Comparison of ENCODE assay signal across 15 mouse cellular contexts in the genomic region with DNA sequence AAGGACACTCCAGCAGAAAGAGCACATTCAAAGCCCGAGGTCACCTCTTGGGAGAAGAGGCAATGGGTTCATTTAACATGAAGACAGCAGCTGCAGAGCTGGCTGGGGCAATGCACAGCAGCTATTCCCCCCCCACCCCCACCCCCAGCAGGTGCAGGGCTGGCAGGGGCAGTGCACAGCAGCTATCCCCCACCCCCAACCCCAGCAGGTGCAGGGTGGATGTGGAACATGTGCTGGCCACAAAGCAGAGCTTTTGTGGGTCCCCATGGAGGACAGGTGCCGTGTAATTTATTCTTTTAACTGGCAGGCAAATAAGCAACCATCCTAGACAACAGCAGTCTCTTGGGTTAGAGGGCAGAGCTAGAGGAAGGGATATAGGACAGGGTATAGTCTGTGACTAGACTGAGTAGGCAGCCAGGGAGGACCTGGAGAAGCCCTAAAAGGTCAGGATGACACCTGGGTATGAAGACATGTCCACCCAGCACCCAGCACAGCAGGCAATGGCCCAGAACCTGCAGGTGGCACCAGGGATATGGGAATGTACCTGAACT. TPM values are rescaled to one million over a fixed set of nuclear protein-coding genes. Genes with fewer than 3 reads are reported as not detected.
DNase-seq lines count a peak whose midpoint lies in the region; ATAC-seq and TF ChIP-seq lines count a peak whose summit lies in the region.
"Had no signal": no experiment of that assay in that cellular context is flagged by ENCODE, and none has a peak within 500 bp of the region (broad histone marks: within the 10 kb centered on the region; RNA-seq: fewer than 3 reads in every experiment).

No protein-coding gene starts in this region.

- no peak overlapping the region for H3K4me2 ChIP-seq in limb, embryonic 13.5 days (replicated peaks)
- H3K4me2 ChIP-seq in forebrain, postnatal 0 days (ENCODE audit: low read depth) = no peak overlapping the region
- H3K4me2 ChIP-seq in midbrain, embryonic 15.5 days = no peak overlapping the region
- no peak overlapping the region for H3K4me2 ChIP-seq in intestine, embryonic 15.5 days (replicated peaks)
- H3K4me2 ChIP-seq: limb, embryonic 12.5 days; lung, embryonic 14.5 days had no signal

- no peaks in the 10 kb centered on the region for H3K9me3 ChIP-seq in limb, embryonic 13.5 days
- H3K9me3 ChIP-seq in limb, embryonic 10.5 days (replicated peaks) = no peaks in the 10 kb centered on the region
- H3K9me3 ChIP-seq in forebrain, postnatal 0 days (ENCODE audit: low read length) = no peaks in the 10 kb centered on the region
- H3K9me3 ChIP-seq in midbrain, embryonic 15.5 days = no peaks in the 10 kb centered on the region
- no peaks in the 10 kb centered on the region for H3K9me3 ChIP-seq in intestine, embryonic 15.5 days
- H3K9me3 ChIP-seq: limb, embryonic 12.5 days had no signal

- ATAC-seq in limb, embryonic 13.5 days (ENCODE audit: low FRiP score, low read depth) = peak; percentile 80; the same call in 1 of the 2 replicates
- ATAC-seq in forebrain, postnatal 0 days = peak; percentile 34
- ATAC-seq in midbrain, embryonic 15.5 days (replicated peaks) = peak; percentile 43; the same call in 1 of the 2 replicates
- no peak for ATAC-seq in intestine, embryonic 15.5 days
- ATAC-seq: Patski had no signal

- no peak for TF ChIP-seq CTCF in forebrain, postnatal 0 days (IDR thresholded peaks at IDR 0.05; ENCODE audit: low read depth)

- no peaks in the 10 kb centered on the region for H3K4me1 ChIP-seq in limb, embryonic 13.5 days
- no peaks in the 10 kb centered on the region for H3K4me1 ChIP-seq in limb, embryonic 10.5 days
- no peaks in the 10 kb centered on the region for H3K4me1 ChIP-seq in forebrain, postnatal 0 days (ENCODE audit: insufficient read depth)
- no peaks in the 10 kb centered on the region; the same call in 1 of the 2 replicates for H3K4me1 ChIP-seq in midbrain, embryonic 15.5 days
- 0 out of 2 replicates have a peak, but pooled peaks cover 3% of the 10 kb centered on the region for H3K4me1 ChIP-seq in intestine, embryonic 15.5 days (replicated peaks)
- H3K4me1 ChIP-seq: limb, embryonic 12.5 days had no signal

- no peak overlapping the region for H3K27ac ChIP-seq in limb, embryonic 13.5 days
- no peak overlapping the region for H3K27ac ChIP-seq in limb, embryonic 10.5 days
- H3K27ac ChIP-seq in forebrain, postnatal 0 days (ENCODE audit: low read depth, low read length) = no peak overlapping the region
- no peak overlapping the region for H3K27ac ChIP-seq in midbrain, embryonic 15.5 days
- H3K27ac ChIP-seq in intestine, embryonic 15.5 days = no peak overlapping the region
- H3K27ac ChIP-seq: kidney, postnatal 0 days; limb, embryonic 12.5 days had no signal

- no peak for DNase-seq in limb, embryonic 10.5 days (ENCODE audit: low spot score)
- no peak for DNase-seq in forebrain, postnatal 0 days
- peak; percentile 80 for DNase-seq in thymus, postnatal 25 days
- DNase-seq in lung, postnatal 25 days (ENCODE audit: low spot score) = no peak
- no peak for DNase-seq in kidney, adult 18-20 months
- DNase-seq: adrenal gland, adult 2 months; heart, adult 18-20 months; heart, postnatal 36 days; lung, embryonic 14.5 days had no signal

- H3K27me3 ChIP-seq in limb, embryonic 13.5 days = no peaks in the 10 kb centered on the region
- H3K27me3 ChIP-seq in limb, embryonic 10.5 days (ENCODE audit: low read depth, poor library complexity, severe bottlenecking) = no peaks in the 10 kb centered on the region
- no peaks in the 10 kb centered on the region for H3K27me3 ChIP-seq in forebrain, postnatal 0 days (ENCODE audit: insufficient read depth, low read length)
- H3K27me3 ChIP-seq in midbrain, embryonic 15.5 days (replicated peaks) = no peaks in the 10 kb centered on the region
- no peaks in the 10 kb centered on the region for H3K27me3 ChIP-seq in intestine, embryonic 15.5 days (replicated peaks)
- H3K27me3 ChIP-seq: limb, embryonic 12.5 days; Patski had no signal

- peaks cover 98% of the 10 kb centered on the region for H3K36me3 ChIP-seq in limb, embryonic 13.5 days
- H3K36me3 ChIP-seq in limb, embryonic 10.5 days = peaks cover 100% of the 10 kb centered on the region
- peaks cover 16% of the 10 kb centered on the region for H3K36me3 ChIP-seq in forebrain, postnatal 0 days (ENCODE audit: insufficient read depth)
- no peaks in the 10 kb centered on the region; the same call in 1 of the 2 replicates for H3K36me3 ChIP-seq in midbrain, embryonic 15.5 days (replicated peaks)
- H3K36me3 ChIP-seq in intestine, embryonic 15.5 days = peaks cover 67% of the 10 kb centered on the region

- 63% methylated on average over 2 of the region's 2 CpGs for WGBS in limb, embryonic 13.5 days
- WGBS in limb, embryonic 10.5 days = 86% methylated on average over 2 of the region's 2 CpGs
- WGBS in forebrain, postnatal 0 days = 62% methylated on average over 2 of the region's 2 CpGs
- 41% methylated on average over 2 of the region's 2 CpGs for WGBS in midbrain, embryonic 15.5 days
- WGBS in intestine, embryonic 15.5 days = 88% methylated on average over 2 of the region's 2 CpGs

- H3K4me3 ChIP-seq in limb, embryonic 13.5 days = no peak overlapping the region
- H3K4me3 ChIP-seq in limb, embryonic 10.5 days = no peak overlapping the region
- H3K4me3 ChIP-seq in forebrain, postnatal 0 days (ENCODE audit: low read depth, low read length) = no peak overlapping the region
- no peak overlapping the region for H3K4me3 ChIP-seq in midbrain, embryonic 15.5 days
- no peak overlapping the region for H3K4me3 ChIP-seq in intestine, embryonic 15.5 days (replicated peaks)
- H3K4me3 ChIP-seq: limb, embryonic 12.5 days had no signal

- H3K9ac ChIP-seq in limb, embryonic 13.5 days = no peak overlapping the region
- no peak overlapping the region for H3K9ac ChIP-seq in forebrain, postnatal 0 days
- no peak overlapping the region for H3K9ac ChIP-seq in midbrain, embryonic 15.5 days
- no peak overlapping the region for H3K9ac ChIP-seq in intestine, embryonic 15.5 days
- H3K9ac ChIP-seq: limb, embryonic 12.5 days; lung, embryonic 14.5 days had no signal

RNA-seq across cellular contexts. Expression of a gene that starts 11.6 kb away (rescaled TPM):
- 108 and 114 TPM in 2 replicates for polyA plus RNA-seq in limb, embryonic 13.5 days (2015; fragmentation: Nextera tagmentation; extraction: Ambion mirVana)
- polyA plus RNA-seq in limb, embryonic 10.5 days (2016; fragmentation: Nextera tagmentation; extraction: Ambion mirVana) = 31.1 and 50.4 TPM in 2 replicates
- 917 and 954 TPM in 2 replicates for total RNA-seq in forebrain, postnatal 0 days (2014; rRNA removed)
- polyA plus RNA-seq in forebrain, postnatal 0 days (2015; fragmentation: Nextera tagmentation; extraction: Ambion mirVana) = 702 and 718 TPM in 2 replicates
- polyA plus RNA-seq in midbrain, embryonic 15.5 days (2015; fragmentation: Nextera tagmentation; extraction: Ambion mirVana) = 697 and 723 TPM in 2 replicates
- polyA plus RNA-seq in intestine, embryonic 15.5 days (2015; fragmentation: Nextera tagmentation; extraction: Ambion mirVana) = 49.6 and 52.5 TPM in 2 replicates

RNA-seq across cellular contexts. Expression of a gene that starts 12.1 kb away (rescaled TPM):
- 144 and 146 TPM in 2 replicates for polyA plus RNA-seq in limb, embryonic 13.5 days (2015; fragmentation: Nextera tagmentation; extraction: Ambion mirVana)
- 281 and 283 TPM in 2 replicates for polyA plus RNA-seq in limb, embryonic 10.5 days (2016; fragmentation: Nextera tagmentation; extraction: Ambion mirVana)
- 14.8 and 19.3 TPM in 2 replicates for total RNA-seq in forebrain, postnatal 0 days (2014; rRNA removed)
- polyA plus RNA-seq in forebrain, postnatal 0 days (2015; fragmentation: Nextera tagmentation; extraction: Ambion mirVana) = 14.1 and 14.9 TPM in 2 replicates
- polyA plus RNA-seq in midbrain, embryonic 15.5 days (2015; fragmentation: Nextera tagmentation; extraction: Ambion mirVana) = 24.7 and 28.8 TPM in 2 replicates
- polyA plus RNA-seq in intestine, embryonic 15.5 days (2015; fragmentation: Nextera tagmentation; extraction: Ambion mirVana) = 106 and 107 TPM in 2 replicates

RNA-seq across cellular contexts. Expression of a gene that starts 15.6 kb away (rescaled TPM):
- polyA plus RNA-seq in limb, embryonic 13.5 days (2015; fragmentation: Nextera tagmentation; extraction: Ambion mirVana) = 89.5 and 89.6 TPM in 2 replicates
- polyA plus RNA-seq in limb, embryonic 10.5 days (2016; fragmentation: Nextera tagmentation; extraction: Ambion mirVana) = 48.7 and 60.3 TPM in 2 replicates
- 45.0 and 69.2 TPM in 2 replicates for total RNA-seq in forebrain, postnatal 0 days (2014; rRNA removed)
- 35.0 and 41.4 TPM in 2 replicates for polyA plus RNA-seq in forebrain, postnatal 0 days (2015; fragmentation: Nextera tagmentation; extraction: Ambion mirVana)
- 102 and 103 TPM in 2 replicates for polyA plus RNA-seq in midbrain, embryonic 15.5 days (2015; fragmentation: Nextera tagmentation; extraction: Ambion mirVana)
- polyA plus RNA-seq in intestine, embryonic 15.5 days (2015; fragmentation: Nextera tagmentation; extraction: Ambion mirVana) = 62.2 and 72.1 TPM in 2 replicates

RNA-seq across cellular contexts. Expression of a gene that starts 44.7 kb away (rescaled TPM):
- polyA plus RNA-seq in limb, embryonic 13.5 days (2015; fragmentation: Nextera tagmentation; extraction: Ambion mirVana) = 28.0 and 30.2 TPM in 2 replicates
- 22.9 and 25.3 TPM in 2 replicates for polyA plus RNA-seq in limb, embryonic 10.5 days (2016; fragmentation: Nextera tagmentation; extraction: Ambion mirVana)
- 37.0 and 50.5 TPM in 2 replicates for total RNA-seq in forebrain, postnatal 0 days (2014; rRNA removed)
- polyA plus RNA-seq in forebrain, postnatal 0 days (2015; fragmentation: Nextera tagmentation; extraction: Ambion mirVana) = 30.4 and 31.1 TPM in 2 replicates
- polyA plus RNA-seq in midbrain, embryonic 15.5 days (2015; fragmentation: Nextera tagmentation; extraction: Ambion mirVana) = 40.4 and 42.5 TPM in 2 replicates
- polyA plus RNA-seq in intestine, embryonic 15.5 days (2015; fragmentation: Nextera tagmentation; extraction: Ambion mirVana) = 24.2 and 25.0 TPM in 2 replicates
